ENCODE assay signal across 8 mouse cellular contexts in the genomic region with DNA sequence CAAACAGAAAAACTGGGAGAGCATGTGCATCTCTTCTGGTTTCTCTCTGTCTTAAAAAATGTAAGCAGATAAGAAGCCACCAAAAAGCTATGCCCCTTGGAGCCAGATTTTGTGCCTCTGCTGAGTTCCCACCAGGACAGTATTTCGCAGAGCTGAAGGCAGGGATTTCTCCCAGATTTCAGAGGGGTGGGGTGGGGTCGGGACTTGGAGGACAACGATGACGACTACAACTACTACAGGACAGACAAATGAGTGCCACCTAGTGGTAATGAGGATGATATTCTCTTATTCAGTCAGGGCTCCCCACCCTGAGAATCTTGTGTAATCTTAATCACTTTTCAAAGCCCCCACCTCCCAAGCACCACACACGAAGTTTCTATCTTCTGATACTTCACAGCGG. TPM values are rescaled to one million over a fixed set of nuclear protein-coding genes. Genes with fewer than 3 reads are reported as not detected.
DNase-seq lines count a peak whose midpoint lies in the region; ATAC-seq lines count a peak whose summit lies in the region.

No protein-coding gene starts in this region.

- DNase-seq in left cerebral cortex, postnatal 4 days, result peak; percentile 12
- no peak for DNase-seq in left cerebral cortex, adult 8-10 months (ENCODE audit: low spot score in 2 of 2)
- DNase-seq in brain, adult 2 months (ENCODE audit: low read depth, low spot score), result peak; percentile 39
- DNase-seq in lung, postnatal 36 days, result peak; percentile 56
- no peak for DNase-seq in right cerebral cortex, adult 2 months (ENCODE audit: low spot score in 2 of 2)
- no peak for DNase-seq in left cerebral cortex, adult 18-20 months (ENCODE audit: low spot score in 2 of 2)
- no peak for DNase-seq in Muller cell, postnatal 12 days (ENCODE audit: inconsistent ontology term)

- ATAC-seq in granulocyte monocyte progenitor cell, adult 5-6 weeks (replicated peaks; ENCODE audit: poor library complexity, severe bottlenecking), result peak; percentile 45

- intact Hi-C loops in left cerebral cortex, postnatal 4 days (cut with DNase I), result no loop called here

RNA-seq across cellular contexts. Expression of a gene that starts 1.0 kb away (rescaled TPM):
- under 1 TPM; 0.34 to 0.52 TPM for total RNA-seq in left cerebral cortex, postnatal 4 days (2021)
- total RNA-seq in left cerebral cortex, adult 8-10 months (2022), result 1 to 10 TPM; 1.5 to 2.4 (median 1.7) TPM
- not detected in 2 replicates for total RNA-seq in granulocyte monocyte progenitor cell, adult 5-6 weeks (2014; fragmentation: Nextera tagmentation)
- total RNA-seq in granulocyte monocyte progenitor cell, adult 5-6 weeks (2017), result not detected in 2 replicates
- total RNA-seq in left cerebral cortex, adult 18-20 months (2021), result 1 to 10 TPM; 1.2 to 1.9 TPM

RNA-seq across cellular contexts. Expression of a gene that starts 52.2 kb away (rescaled TPM):
- total RNA-seq in left cerebral cortex, postnatal 4 days (2021), result under 1 TPM in 1 of 2 experiments, not detected in 1; 0.16 TPM
- total RNA-seq in left cerebral cortex, adult 8-10 months (2022), result not detected
- not detected in 2 replicates for total RNA-seq in granulocyte monocyte progenitor cell, adult 5-6 weeks (2014; fragmentation: Nextera tagmentation)
- total RNA-seq in granulocyte monocyte progenitor cell, adult 5-6 weeks (2017), result not detected in 2 replicates
- total RNA-seq in left cerebral cortex, adult 18-20 months (2021), result not detected

Comparison
In these comparisons a context has a peak if more than half of its experiments do, and no peak if none do; other contexts are left out.
1. DNase-seq: peak in left cerebral cortex, postnatal 4 days (single experiment), brain, adult 2 months (single experiment) and lung, postnatal 36 days (single experiment); none in left cerebral cortex, adult 8-10 months (0 of 2), right cerebral cortex, adult 2 months (0 of 2), left cerebral cortex, adult 18-20 months (0 of 2) and Muller cell, postnatal 12 days (single experiment).